Mouse (Mus musculus) bone marrow, adult 2 months (tissue): ENCODE data around the gene Gm48551. TPM values are rescaled to one million over a fixed set of nuclear protein-coding genes. Genes with fewer than 3 reads are reported as not detected.
A peak's percentile ranks its signal among the peaks of the same experiment; 100 is the strongest.

Experiments
- H3K27ac ChIP-seq: fragments of 200-500 bp; 2 replicates; pipeline ENCODE4 v1.5.1; 2012; ENCODE audit warnings: low read depth, mild to moderate bottlenecking, control low read depth, inconsistent platforms, low read length; ENCODE audit not compliant: control insufficient read depth, poor library complexity, insufficient read depth
- H3K4me1 ChIP-seq: fragments of 200-500 bp; 2 replicates; pipeline ENCODE4 v1.6.1; 2011; ENCODE audit warnings: low read length; ENCODE audit not compliant: control insufficient read depth, insufficient read depth
- H3K4me3 ChIP-seq: fragments of 200-500 bp; replicated peaks from 2 replicates; pipeline ENCODE3; 2011; ENCODE audit warnings: mild to moderate bottlenecking, low read depth, low read length, control low read depth; ENCODE audit not compliant: control insufficient read depth
- CTCF ChIP-seq: fragments of 200-500 bp; IDR thresholded peaks from 2 replicates; pipeline ENCODE4 v1.5.1; 2011; ENCODE audit warnings: low read length, control low read depth; ENCODE audit not compliant: control insufficient read depth, insufficient read depth
- POLR2A ChIP-seq: fragments of 200-500 bp; IDR thresholded peaks from 2 replicates; pipeline ENCODE4 v1.6.1; 2011; ENCODE audit warnings: low read depth, mild to moderate bottlenecking, control low read depth, low read length, borderline replicate concordance; ENCODE audit not compliant: control insufficient read depth
- WGBS: fragments of 180-500 bp; shearing (Covaris S2); methylation state at CpG from one replicate; pipeline ENCODE4 v1.1.7; 2018; 5-methylcytosine and 5-hydroxymethylcytosine counted together
- polyA plus RNA-seq: library from polyadenylated mRNA; stranded (reverse); fragments of >200 nt; gene quantifications from 2 replicates; pipeline ENCODE4 v1.2.4, GENCODE M21; 2011; ENCODE audit warnings: low replicate concordance; ENCODE audit not compliant: missing spikeins, insufficient read depth, insufficient read length

The Gm48551 gene
- polyA plus RNA-seq, 1 experiment = 4.3 TPM

DNA sequence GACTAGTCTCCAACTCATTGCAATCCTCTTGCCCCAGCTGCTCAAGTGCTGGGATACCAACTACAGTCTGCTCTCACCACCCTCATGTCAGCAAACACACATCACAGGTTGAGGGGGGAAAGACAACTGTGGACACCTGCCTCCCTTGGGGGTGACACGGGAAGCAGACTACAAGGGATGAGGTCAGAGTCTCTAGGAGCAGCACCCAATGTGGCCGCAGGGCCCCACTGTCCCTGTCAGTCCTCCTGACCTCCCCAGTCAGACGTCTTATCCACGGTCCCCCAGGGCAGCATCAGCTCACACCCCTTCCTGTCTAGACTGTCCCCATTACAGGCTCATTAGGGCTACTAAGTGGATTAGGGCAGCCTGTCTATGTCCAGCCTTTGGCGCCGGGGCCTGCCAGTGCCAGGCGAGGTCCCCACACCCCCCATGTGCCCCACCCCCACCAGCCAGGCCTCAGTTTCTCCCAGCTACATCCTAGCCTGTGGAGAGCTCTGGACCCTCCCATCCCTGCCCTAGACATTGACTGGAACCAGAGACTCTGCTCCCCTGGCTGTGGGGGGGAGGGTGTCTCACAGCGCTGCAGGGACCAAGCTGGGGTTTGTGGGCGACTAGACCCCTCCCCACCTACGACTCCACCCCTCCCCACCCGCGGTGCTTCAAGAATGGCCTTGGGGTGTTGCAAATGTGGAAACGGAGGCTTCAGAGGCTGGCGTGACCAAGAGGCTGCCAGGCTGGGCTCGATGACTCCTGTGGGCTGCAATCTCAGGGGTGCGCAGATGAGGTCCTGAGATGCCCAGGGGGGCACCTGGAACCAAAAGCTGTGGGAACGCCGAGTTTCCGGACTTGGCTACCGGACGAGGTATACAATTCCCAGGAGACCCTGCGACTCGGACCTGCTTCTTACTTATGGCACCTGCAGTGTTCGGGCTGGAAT lies 22.5 kb downstream of the Gm48551 start:
- 55% methylated on average over 24 of the region's 24 CpGs for WGBS
- H3K27ac ChIP-seq = peak overlapping the region; percentile 38
- peaks cover 21% of the 10 kb centered on the region for H3K4me1 ChIP-seq
- H3K4me3 ChIP-seq = peak overlapping the region; percentile 83
- TF ChIP-seq POLR2A (peak; percentile 12; the same call in 1 of the 2 replicates), CTCF (no peak)

DNA sequence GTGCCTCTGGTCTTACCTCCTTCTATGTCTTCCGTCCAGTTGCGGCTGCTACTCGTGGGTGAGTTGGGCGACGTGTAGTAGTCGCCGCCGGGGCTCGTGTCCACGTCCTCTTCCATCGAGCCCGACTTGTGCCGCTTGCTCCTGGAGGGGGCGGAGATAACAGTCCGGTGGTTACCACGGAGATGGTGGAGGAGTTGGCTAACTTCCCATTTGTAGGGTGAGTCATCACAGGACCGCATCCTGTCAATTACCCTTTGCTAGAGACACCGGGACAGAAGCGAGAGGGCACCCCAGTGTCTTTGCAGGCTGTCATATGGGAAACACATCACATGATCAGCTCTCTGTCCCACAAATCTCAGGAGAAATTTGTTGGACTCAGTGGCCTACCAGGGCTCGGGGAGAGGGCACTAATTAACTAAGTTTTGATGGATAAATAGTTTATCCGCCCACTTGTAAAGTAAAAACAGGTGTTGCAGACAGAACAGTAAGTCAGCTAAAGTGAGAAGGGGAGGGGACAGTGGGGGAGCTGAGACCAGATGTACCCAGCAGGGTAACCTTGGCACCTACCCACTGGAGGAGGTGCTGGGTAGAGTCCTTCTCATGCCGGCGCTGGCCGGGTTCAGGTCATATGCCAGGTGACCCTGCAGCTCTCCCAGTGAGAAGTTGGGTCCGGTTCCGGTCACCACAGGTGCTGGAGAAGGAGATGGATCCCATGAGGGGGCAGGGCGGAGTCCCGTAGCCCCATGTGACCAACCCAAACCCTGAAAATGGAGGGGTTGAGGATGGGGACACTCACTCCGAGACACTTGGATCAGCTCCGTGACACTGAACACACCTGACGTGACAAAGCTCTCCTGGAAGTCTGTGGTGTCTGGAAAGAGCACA lies 23.5 kb downstream of the Gm48551 start:
- Histone ChIP-seq H3K27ac (peak overlapping the region; percentile 75), H3K4me3 (peak overlapping the region; percentile 83), H3K4me1 (peaks cover 21% of the 10 kb centered on the region)
- TF ChIP-seq POLR2A (no peak), CTCF (no peak)
- 28% methylated on average over 31 of the region's 31 CpGs for WGBS

DNA sequence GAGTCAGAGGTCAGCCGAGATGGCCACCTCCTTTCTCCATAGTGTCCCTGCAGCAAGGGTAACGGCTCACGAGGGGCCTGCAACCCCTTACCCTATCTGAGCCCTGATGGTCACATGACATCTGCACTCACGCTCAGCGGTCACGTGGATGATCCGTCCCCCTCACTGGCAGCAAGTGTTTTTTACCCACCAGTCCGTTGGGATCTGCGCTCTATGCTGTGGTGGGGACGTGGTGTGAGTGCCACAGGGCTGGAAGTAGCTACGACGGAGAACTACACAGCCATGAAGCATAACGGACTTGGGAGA lies 24.1 kb downstream of the Gm48551 start:
- Histone ChIP-seq H3K4me3 (no peak overlapping the region), H3K27ac (peak overlapping the region; percentile 75), H3K4me1 (peaks cover 23% of the 10 kb centered on the region)
- 74% methylated on average over 13 of the region's 13 CpGs for WGBS
- TF ChIP-seq POLR2A (no peak), CTCF (no peak)

DNA sequence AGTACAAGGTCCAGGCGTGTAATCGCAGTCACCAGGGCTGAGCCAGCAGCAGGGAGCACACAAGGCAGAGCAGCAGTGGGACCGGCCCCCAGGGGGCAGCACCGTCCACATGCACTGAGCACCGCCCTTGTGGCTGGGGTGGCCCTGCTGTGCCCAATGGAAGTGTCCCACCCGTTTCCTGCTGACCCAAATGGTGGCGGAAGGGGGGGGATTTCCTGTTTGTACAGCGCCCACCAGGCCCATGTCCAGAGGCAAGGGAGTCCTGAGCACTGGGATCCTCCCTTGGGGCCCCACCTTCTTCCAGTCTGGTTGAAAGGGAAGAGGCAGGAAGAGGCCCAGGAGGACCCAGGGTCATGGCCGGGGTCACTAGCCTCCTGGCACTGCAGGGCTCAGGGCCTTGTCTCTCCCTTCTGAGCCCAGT lies 24.6 kb downstream of the Gm48551 start:
- no peak for TF ChIP-seq POLR2A
- peak; percentile 97 for TF ChIP-seq CTCF
- peaks cover 24% of the 10 kb centered on the region for H3K4me1 ChIP-seq
- H3K4me3 ChIP-seq = no peak overlapping the region
- peak overlapping the region; percentile 75 for H3K27ac ChIP-seq
- WGBS = 5% methylated on average over 9 of the region's 9 CpGs

DNA sequence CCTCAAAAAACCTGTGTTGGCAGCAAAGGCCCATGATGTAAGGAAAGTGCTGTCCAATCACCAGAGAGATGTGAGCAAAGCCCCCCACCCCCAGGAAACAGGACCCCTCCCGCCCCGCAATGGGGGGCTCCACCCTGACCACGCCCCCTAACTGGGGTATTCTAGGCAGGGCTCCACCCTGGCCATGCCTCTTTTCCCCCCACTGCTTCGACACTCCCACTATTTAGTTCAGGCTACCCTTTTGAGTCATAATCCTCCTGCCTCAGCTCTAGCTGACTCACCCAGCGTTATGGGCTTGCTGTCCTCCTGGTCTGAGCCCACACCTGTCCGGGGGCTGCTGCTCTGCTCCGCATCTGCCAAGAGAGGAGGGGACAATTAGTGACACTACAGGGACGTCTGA lies 25.1 kb downstream of the Gm48551 start:
- TF ChIP-seq POLR2A (no peak), CTCF (no peak)
- Histone ChIP-seq H3K4me1 (peaks cover 24% of the 10 kb centered on the region), H3K27ac (peak overlapping the region; percentile 75), H3K4me3 (no peak overlapping the region)
- 26% methylated on average over 8 of the region's 8 CpGs for WGBS

DNA sequence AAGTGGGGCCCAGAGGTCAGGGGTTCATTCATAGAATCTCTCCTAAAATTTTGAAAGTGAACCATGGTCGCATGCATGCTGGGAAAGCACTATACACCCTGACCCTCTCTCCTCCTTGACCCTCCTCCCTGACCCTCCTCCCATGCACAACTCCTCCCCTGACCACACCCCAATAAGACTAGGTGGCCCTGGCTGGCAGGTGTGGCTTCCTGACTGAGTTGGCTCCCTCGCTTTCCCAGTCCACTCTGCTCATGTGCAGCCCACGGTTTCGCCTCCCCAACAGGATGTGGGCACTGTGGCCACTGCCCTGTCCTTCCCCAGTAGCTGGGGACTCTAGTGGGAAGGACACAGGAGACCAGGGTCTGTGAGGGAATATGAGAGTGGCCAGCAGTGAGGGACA lies 26.1 kb downstream of the Gm48551 start:
- H3K4me3 ChIP-seq = no peak overlapping the region
- TF ChIP-seq POLR2A (no peak), CTCF (no peak)
- WGBS = 18% methylated on average over 4 of the region's 4 CpGs
- H3K27ac ChIP-seq = peak overlapping the region; percentile 72
- H3K4me1 ChIP-seq = peaks cover 24% of the 10 kb centered on the region

DNA sequence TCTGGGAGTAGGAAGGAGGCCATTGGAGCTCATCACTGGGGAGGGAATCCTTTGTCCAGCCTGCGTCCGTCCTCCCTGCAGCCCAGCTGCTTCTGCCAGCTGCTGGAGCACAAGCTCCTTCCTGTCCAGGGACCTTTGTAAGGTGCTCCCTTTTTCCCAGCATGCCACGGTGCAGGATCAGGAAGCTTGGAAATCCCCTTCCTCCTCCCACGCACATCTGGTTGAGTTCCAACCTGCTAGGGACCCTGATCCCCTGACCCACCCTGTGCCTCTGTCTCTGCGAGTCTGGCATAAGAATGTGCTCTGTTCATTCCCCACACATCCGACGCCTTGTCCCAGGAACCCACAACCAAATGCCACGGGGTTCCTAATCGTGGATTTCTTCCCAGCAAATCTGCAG lies 26.7 kb downstream of the Gm48551 start:
- H3K4me1 ChIP-seq = peaks cover 22% of the 10 kb centered on the region
- no peak overlapping the region for H3K4me3 ChIP-seq
- 69% methylated on average over 9 of the region's 9 CpGs for WGBS
- TF ChIP-seq POLR2A = no peak
- TF ChIP-seq CTCF = no peak
- peak overlapping the region; percentile 72 for H3K27ac ChIP-seq

DNA sequence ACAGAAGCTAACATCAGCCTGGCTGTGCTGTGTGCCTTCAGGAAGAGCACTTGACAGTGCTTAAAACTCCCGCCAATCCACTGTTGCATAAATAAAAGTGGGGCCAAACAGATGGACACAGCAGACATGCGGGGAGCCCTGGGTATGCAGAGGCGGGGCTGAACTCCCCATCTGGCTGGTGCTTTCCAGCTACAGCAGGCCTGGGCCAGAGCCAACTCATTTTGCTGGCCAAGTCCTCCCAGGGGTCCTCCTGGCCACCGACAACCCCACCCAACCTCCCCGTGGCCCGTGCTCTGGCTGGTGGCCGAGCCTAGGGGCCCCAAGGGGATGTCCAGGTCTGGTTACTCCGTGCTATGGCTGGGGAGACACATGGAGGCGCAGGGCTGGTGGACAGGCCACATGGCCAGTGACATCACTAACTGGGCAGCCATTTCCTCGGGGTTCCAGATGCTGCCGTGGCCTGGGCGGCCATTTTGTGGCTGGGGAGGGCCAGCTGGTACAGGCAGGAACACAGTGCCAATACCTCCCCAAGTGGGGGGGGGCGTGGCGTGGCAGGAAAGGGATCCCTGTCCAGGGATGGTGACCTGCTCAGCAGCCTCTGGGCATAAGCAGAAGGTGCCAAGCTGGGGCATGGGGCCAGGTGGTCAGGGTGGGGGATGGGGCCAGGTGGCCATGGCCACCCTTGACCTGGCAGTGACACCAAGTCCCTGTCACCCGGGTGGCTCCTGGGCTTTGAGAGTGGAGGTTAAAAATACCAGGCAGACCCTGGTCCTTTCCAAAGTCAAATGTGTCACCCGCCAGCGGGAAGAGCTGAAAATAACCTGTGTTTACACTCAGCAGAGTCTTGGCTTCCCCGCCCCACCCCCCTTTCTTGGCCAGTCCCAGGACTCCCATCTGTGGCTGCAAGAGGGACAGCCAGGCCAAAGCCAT lies 27.5 kb downstream of the Gm48551 start:
- 60% methylated on average over 18 of the region's 18 CpGs for WGBS
- Histone ChIP-seq H3K4me1 (peaks cover 22% of the 10 kb centered on the region), H3K27ac (peak overlapping the region; percentile 72)

More for the DNA sequence above, 27.5 kb downstream of the Gm48551 start:
- TF ChIP-seq POLR2A (peak; percentile 17; the same call in 1 of the 2 replicates), CTCF (no peak)
- H3K4me3 ChIP-seq = no peak overlapping the region
